Mouse (Mus musculus): ENCODE measurements around the gene Stom. TPM values are rescaled to one million over a fixed set of nuclear protein-coding genes. Genes with fewer than 3 reads are reported as not detected.

Stom gene
- polyA plus RNA-seq, 1 experiment from 2014 or later = 18.6 TPM

- 87% methylated on average over 13 of the region's 13 CpGs for WGBS
- H3K4me1 ChIP-seq (replicated peaks) = peaks cover 22% of the 10 kb centered on the region
- no peaks in the 10 kb centered on the region for H3K9me3 ChIP-seq
- no peak overlapping the region for H3K4me2 ChIP-seq
- H3K27me3 ChIP-seq = 0 out of 2 replicates have a peak, but pooled peaks cover 3% of the 10 kb centered on the region
- no peak overlapping the region for H3K9ac ChIP-seq
- H3K4me3 ChIP-seq = no peak overlapping the region
- no peaks in the 10 kb centered on the region for H3K36me3 ChIP-seq
- no peak overlapping the region for H3K27ac ChIP-seq
- ATAC-seq (ENCODE audit: low FRiP score) = no peak
Measured at GRCm38 (mm10) chr2:35267156-35267875, 69.5 kb downstream of the Stom start.

GRCm38 (mm10) chr2:35266251-35266905 lies 70.4 kb downstream of the Stom start:
- Histone ChIP-seq H3K4me1 (replicated peaks) (peaks cover 22% of the 10 kb centered on the region), H3K9me3 (no peaks in the 10 kb centered on the region), H3K27me3 (0 out of 2 replicates have a peak, but pooled peaks cover 3% of the 10 kb centered on the region), H3K4me3 (no peak overlapping the region), H3K9ac (no peak overlapping the region), H3K27ac (no peak overlapping the region), H3K4me2 (no peak overlapping the region), H3K36me3 (no peaks in the 10 kb centered on the region)
- 81% methylated on average over 9 of the region's 9 CpGs for WGBS
- no peak for ATAC-seq (ENCODE audit: low FRiP score)

DNA sequence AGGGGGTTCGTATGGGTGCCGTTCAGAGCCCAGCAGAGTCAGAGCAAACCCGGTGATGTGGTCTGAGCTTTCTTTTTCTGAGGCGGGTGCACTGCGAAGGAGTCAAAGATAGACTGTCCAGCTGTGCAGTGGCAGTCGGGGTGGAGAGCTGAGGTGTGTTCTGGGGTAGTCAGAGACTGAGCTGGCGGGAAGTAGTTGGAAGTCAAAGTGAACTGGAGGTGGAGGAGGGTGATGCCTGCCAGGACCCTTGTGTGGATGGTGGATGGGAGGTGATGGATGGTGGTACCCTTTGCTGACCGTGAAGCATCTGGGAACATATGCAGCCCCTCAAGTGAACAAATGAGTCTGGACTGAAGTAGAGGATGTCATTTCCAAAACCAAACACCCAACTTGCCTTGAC lies 71.0 kb downstream of the Stom start:
- Histone ChIP-seq H3K4me2 (no peak overlapping the region), H3K4me1 (replicated peaks) (peaks cover 22% of the 10 kb centered on the region), H3K27me3 (0 out of 2 replicates have a peak, but pooled peaks cover 3% of the 10 kb centered on the region), H3K27ac (no peak overlapping the region), H3K4me3 (no peak overlapping the region), H3K9me3 (no peaks in the 10 kb centered on the region), H3K36me3 (no peaks in the 10 kb centered on the region), H3K9ac (no peak overlapping the region)
- ATAC-seq (ENCODE audit: low FRiP score) = no peak
- WGBS = 85% methylated on average over 8 of the region's 8 CpGs

GRCm38 (mm10) chr2:35265296-35265695 lies 71.5 kb downstream of the Stom start:
- H3K27ac ChIP-seq = no peak overlapping the region
- H3K4me1 ChIP-seq (replicated peaks) = peaks cover 18% of the 10 kb centered on the region
- no peak overlapping the region for H3K9ac ChIP-seq
- ATAC-seq (ENCODE audit: low FRiP score) = peak; percentile 66; the same call in 1 of the 2 replicates
- H3K27me3 ChIP-seq = 0 out of 2 replicates have a peak, but pooled peaks cover 3% of the 10 kb centered on the region
- H3K4me2 ChIP-seq = no peak overlapping the region
- H3K36me3 ChIP-seq = no peaks in the 10 kb centered on the region
- H3K4me3 ChIP-seq = no peak overlapping the region
- WGBS = 50% methylated on average over 8 of the region's 8 CpGs
- H3K9me3 ChIP-seq = no peaks in the 10 kb centered on the region

GRCm38 (mm10) chr2:35264095-35264494 lies 72.7 kb downstream of the Stom start:
- no peak for ATAC-seq (ENCODE audit: low FRiP score)
- Histone ChIP-seq H3K4me1 (replicated peaks) (peaks cover 15% of the 10 kb centered on the region; the same call in 1 of the 2 replicates), H3K9ac (no peak overlapping the region), H3K27me3 (0 out of 2 replicates have a peak, but pooled peaks cover 3% of the 10 kb centered on the region), H3K9me3 (no peaks in the 10 kb centered on the region), H3K27ac (no peak overlapping the region), H3K4me2 (no peak overlapping the region), H3K36me3 (no peaks in the 10 kb centered on the region), H3K4me3 (no peak overlapping the region)
- 89% methylated on average over 1 of the region's 1 CpGs for WGBS

Other genes starting within 250 kb of the Stom start
- 0.58 TPM in 1 of 2 replicates, not detected in the other for gene AI182371, start 235.4 kb downstream of the Stom start, polyA plus RNA-seq (2015; fragmentation: Nextera tagmentation; extraction: Ambion mirVana)
- gene Cntrl, start 227.5 kb downstream of the Stom start, polyA plus RNA-seq (2015; fragmentation: Nextera tagmentation; extraction: Ambion mirVana) = 11.9 and 13.8 TPM in 2 replicates
- 462 and 482 TPM in 2 replicates for gene Rab14, start 135.9 kb downstream of the Stom start, polyA plus RNA-seq (2015; fragmentation: Nextera tagmentation; extraction: Ambion mirVana)
- 27.4 and 28.2 TPM in 2 replicates for gene Gsn, start 80.6 kb downstream of the Stom start, polyA plus RNA-seq (2015; fragmentation: Nextera tagmentation; extraction: Ambion mirVana)
- gene 4930568D16Rik, start 30.8 kb upstream of the Stom start, polyA plus RNA-seq (2015; fragmentation: Nextera tagmentation; extraction: Ambion mirVana) = not detected in 2 replicates
- gene 4930402F06Rik, start 60.2 kb upstream of the Stom start, polyA plus RNA-seq (2015; fragmentation: Nextera tagmentation; extraction: Ambion mirVana) = not detected in 2 replicates
- 6.2 and 6.3 TPM in 2 replicates for gene Ggta1, start 126.3 kb upstream of the Stom start, polyA plus RNA-seq (2015; fragmentation: Nextera tagmentation; extraction: Ambion mirVana)
- gene Dab2ip, start 221.3 kb upstream of the Stom start, polyA plus RNA-seq (2015; fragmentation: Nextera tagmentation; extraction: Ambion mirVana) = 31.2 and 38.8 TPM in 2 replicates

All from hindbrain, embryonic 13.5 days (tissue).